Mouse (Mus musculus) limb, embryonic 14.5 days (tissue): Measurements from ENCODE around the gene Nucb1. TPM values are rescaled to one million over a fixed set of nuclear protein-coding genes. Genes with fewer than 3 reads are reported as not detected.

Source experiments
- ATAC-seq: fragments of 200-750 bp; cut with Nextera tagmentation; 2 replicates; pipeline ENCODE4 v1.8.0; 2017; ENCODE audit warnings: low read depth, moderate number of reproducible peaks, moderate TSS enrichment; ENCODE audit not compliant: low FRiP score
- DNase-seq: peaks from one replicate; pipeline ENCODE4 v3.0.0-alpha.2; 2015; ENCODE audit warnings: low spot score
- H3K27ac ChIP-seq: fragments of 300-500 bp; sonication (generic); replicated peaks from 2 replicates; pipeline ENCODE4 v1.5.1; 2014; ENCODE audit warnings: low read depth, mild to moderate bottlenecking, low read length, moderate library complexity, mixed read lengths
- H3K27me3 ChIP-seq: fragments of 300-500 bp; sonication (generic); 2 replicates; pipeline ENCODE4 v1.6.1; 2014; ENCODE audit warnings: low read length, mixed read lengths; ENCODE audit not compliant: control insufficient read depth, insufficient read depth
- H3K36me3 ChIP-seq: fragments of 300-500 bp; sonication (generic); 2 replicates; pipeline ENCODE4 v1.6.1; 2014; ENCODE audit warnings: mild to moderate bottlenecking, low read length, moderate library complexity, mixed read lengths; ENCODE audit not compliant: control insufficient read depth, insufficient read depth
- H3K4me1 ChIP-seq: fragments of 300-500 bp; sonication (generic); 2 replicates; pipeline ENCODE4 v1.6.1; 2014; ENCODE audit warnings: antibody characterized with exemption, low read length, mixed read lengths; ENCODE audit not compliant: control insufficient read depth, insufficient read depth
- H3K4me2 ChIP-seq: fragments of 300-500 bp; sonication (generic); replicated peaks from 2 replicates; pipeline ENCODE4 v1.6.1; 2014; ENCODE audit warnings: low read depth, mild to moderate bottlenecking, low read length, moderate library complexity; ENCODE audit not compliant: severe bottlenecking
- H3K4me3 ChIP-seq: fragments of 300-500 bp; sonication (generic); replicated peaks from 2 replicates; pipeline ENCODE4 v1.5.1; 2014; ENCODE audit warnings: low read length
- H3K9ac ChIP-seq: fragments of 300-500 bp; sonication (generic); 2 replicates; pipeline ENCODE4 v1.6.1; 2014; ENCODE audit warnings: mild to moderate bottlenecking, low read depth, low read length, moderate library complexity; ENCODE audit not compliant: severe bottlenecking
- H3K9me3 ChIP-seq: fragments of 300-500 bp; sonication (generic); 2 replicates; pipeline ENCODE4 v1.6.1; 2016; ENCODE audit warnings: low read length; ENCODE audit not compliant: control insufficient read depth
- POLR2A ChIP-seq: fragments of 200-500 bp; IDR thresholded peaks from 2 replicates; pipeline ENCODE4 v1.8.0; 2012; ENCODE audit warnings: inconsistent platforms, mild to moderate bottlenecking, moderate library complexity, borderline replicate concordance; ENCODE audit not compliant: insufficient read depth, insufficient read length; ENCODE audit errors: extremely low read depth
- WGBS: fragments of 180-500 bp; shearing (Covaris S2); extraction: QIAGEN DNeasy Blood & Tissue Kit; methylation state at CpG from one replicate; pipeline ENCODE4 v1.1.7; 2014; 5-methylcytosine and 5-hydroxymethylcytosine counted together
- polyA plus RNA-seq, 2 experiments: library from polyadenylated mRNA; depleted of rRNA in 1 of 2; stranded (reverse) in 1 of 2; unstranded in 1 of 2; fragments of >200 nt; fragmentation: Nextera tagmentation in 1 of 2; extraction: Ambion mirVana in 1 of 2; gene quantifications; 2 replicates each; pipeline versions ENCODE4 v1.2.1 to v1.2.3; 2012 to 2014

Nucb1 gene
- polyA plus RNA-seq, 2 experiments = 239 to 299 TPM

DNA sequence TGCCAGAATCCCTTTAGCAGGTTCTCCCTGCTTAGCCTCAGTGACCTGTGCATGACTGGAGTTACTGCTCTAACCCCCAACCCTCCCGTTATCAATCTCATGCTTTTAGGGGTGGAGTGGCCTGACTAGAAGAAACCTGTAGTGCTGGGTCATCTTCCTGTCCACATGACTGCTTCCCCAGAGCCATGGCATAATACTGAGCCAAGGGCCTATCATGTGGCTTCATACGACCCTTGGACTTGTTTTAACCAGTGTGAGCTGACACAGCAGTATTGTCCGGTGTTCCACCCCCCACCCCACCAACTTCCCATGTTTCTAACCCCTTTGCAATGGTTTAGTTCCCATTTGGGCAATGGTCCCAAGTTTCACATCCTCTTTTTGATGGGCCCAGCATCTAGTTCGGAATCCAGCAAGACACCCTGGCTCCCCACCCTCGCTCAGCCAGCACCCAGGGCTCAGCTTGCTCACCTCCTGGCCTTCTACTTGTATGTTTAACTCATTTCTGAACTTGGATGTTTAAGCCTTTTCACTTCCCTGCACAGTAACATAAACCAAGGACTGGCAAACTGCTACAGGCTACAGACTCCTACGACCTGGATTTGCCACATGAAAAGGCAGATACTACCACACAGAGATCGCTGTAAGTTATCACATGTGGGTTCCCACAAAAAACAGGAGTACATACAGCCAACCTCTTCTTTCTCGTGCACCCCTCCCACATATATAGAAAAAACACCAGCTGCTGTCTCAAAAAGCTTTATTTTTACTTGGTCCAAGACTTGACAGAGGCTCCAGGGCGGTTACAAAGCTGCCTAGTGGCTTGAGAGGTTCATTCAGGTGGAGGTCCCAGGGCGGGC is 52.8 kb downstream of the Nucb1 start:
- peaks cover 32% of the 10 kb centered on the region for H3K4me1 ChIP-seq
- 71% methylated on average over 10 of the region's 10 CpGs for WGBS
- peaks cover 64% of the 10 kb centered on the region for H3K36me3 ChIP-seq
- no peak for DNase-seq
- TF ChIP-seq POLR2A = no peak
- peak overlapping the region; percentile 73 for H3K4me3 ChIP-seq
- H3K27ac ChIP-seq = peak overlapping the region; percentile 26; the same call in 1 of the 2 replicates
- H3K9ac ChIP-seq = peak overlapping the region; percentile 67
- H3K27me3 ChIP-seq = no peaks in the 10 kb centered on the region
- H3K9me3 ChIP-seq = no peaks in the 10 kb centered on the region
- peak overlapping the region; percentile 83 for H3K4me2 ChIP-seq
- ATAC-seq = no peak

GRCm38 (mm10) chr7:45456721-45457203 is 53.4 kb downstream of the Nucb1 start:
- Histone ChIP-seq H3K27ac (0 out of 2 replicates have a peak overlapping the region, but pooled peaks have one; percentile 26), H3K4me1 (peaks cover 32% of the 10 kb centered on the region), H3K9me3 (no peaks in the 10 kb centered on the region), H3K4me2 (peak overlapping the region; percentile 83; the same call in 1 of the 2 replicates), H3K27me3 (no peaks in the 10 kb centered on the region), H3K36me3 (peaks cover 64% of the 10 kb centered on the region), H3K4me3 (peak overlapping the region; percentile 73; the same call in 1 of the 2 replicates), H3K9ac (0 out of 2 replicates have a peak overlapping the region, but pooled peaks have one; percentile 67)
- 50% methylated on average over 9 of the region's 9 CpGs for WGBS
- ATAC-seq (no peak), DNase-seq (no peak)
- TF ChIP-seq POLR2A = no peak

GRCm38 (mm10) chr7:45455932-45456696 is 54.1 kb downstream of the Nucb1 start:
- H3K9me3 ChIP-seq = no peaks in the 10 kb centered on the region
- H3K4me2 ChIP-seq = 0 out of 2 replicates have a peak overlapping the region, but pooled peaks have one; percentile 83
- peaks cover 62% of the 10 kb centered on the region for H3K36me3 ChIP-seq
- WGBS = 67% methylated on average over 13 of the region's 13 CpGs
- H3K27me3 ChIP-seq = no peaks in the 10 kb centered on the region
- no peak for DNase-seq
- H3K4me1 ChIP-seq = peaks cover 31% of the 10 kb centered on the region
- H3K9ac ChIP-seq = 0 out of 2 replicates have a peak overlapping the region, but pooled peaks have one; percentile 67
- H3K27ac ChIP-seq = no peak overlapping the region
- no peak for TF ChIP-seq POLR2A
- ATAC-seq = no peak
- no peak overlapping the region for H3K4me3 ChIP-seq

GRCm38 (mm10) chr7:45454971-45455370 is 55.2 kb downstream of the Nucb1 start:
- no peak for DNase-seq
- Histone ChIP-seq H3K36me3 (peaks cover 62% of the 10 kb centered on the region), H3K27ac (no peak overlapping the region), H3K9me3 (no peaks in the 10 kb centered on the region), H3K4me3 (no peak overlapping the region), H3K4me2 (no peak overlapping the region), H3K27me3 (no peaks in the 10 kb centered on the region), H3K9ac (no peak overlapping the region), H3K4me1 (peaks cover 20% of the 10 kb centered on the region)
- 90% methylated on average over 15 of the region's 15 CpGs for whole genome bisulfite sequencing
- TF ChIP-seq POLR2A = no peak
- ATAC-seq = no peak
